Mouse (Mus musculus) cerebellum, postnatal 36 days (tissue): ENCODE measurements at regions not wholly inside any gene's neighbourhood (a gene's known extent, or its start where the extent isn't known, plus 50 kb on each side); places are given as distances from the start of the nearest gene placed in this dataset.
A peak's percentile ranks its signal among the peaks of the same experiment; 100 is the strongest.

Experiments used
- DNase-seq, 2 experiments: peaks; one replicate each; pipeline ENCODE4 v3.0.0; 2021 to 2022; ENCODE audit warnings: mixed read lengths in 2 of 2

DNA sequence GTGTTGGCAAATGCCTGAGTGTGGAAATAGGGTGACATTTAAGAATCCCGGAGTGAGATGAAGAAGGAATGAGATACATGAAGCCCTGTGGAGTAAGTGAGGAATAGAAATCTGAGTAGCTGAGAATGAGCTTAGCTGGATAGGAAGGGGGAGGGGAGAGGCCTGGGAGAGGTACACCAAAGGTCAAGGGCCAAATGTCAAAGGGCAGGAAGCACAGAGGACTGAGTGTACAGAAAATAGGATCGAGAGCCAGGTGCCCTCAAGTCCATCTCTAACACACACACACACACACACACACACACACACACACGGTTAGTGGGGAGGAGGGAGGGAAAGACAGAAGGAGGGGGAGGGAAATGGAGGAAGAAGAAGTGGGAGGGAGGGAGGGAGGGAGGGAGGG is 220.8 kb upstream of the Dynlrb2 start:
- DNase-seq = no peak

DNA sequence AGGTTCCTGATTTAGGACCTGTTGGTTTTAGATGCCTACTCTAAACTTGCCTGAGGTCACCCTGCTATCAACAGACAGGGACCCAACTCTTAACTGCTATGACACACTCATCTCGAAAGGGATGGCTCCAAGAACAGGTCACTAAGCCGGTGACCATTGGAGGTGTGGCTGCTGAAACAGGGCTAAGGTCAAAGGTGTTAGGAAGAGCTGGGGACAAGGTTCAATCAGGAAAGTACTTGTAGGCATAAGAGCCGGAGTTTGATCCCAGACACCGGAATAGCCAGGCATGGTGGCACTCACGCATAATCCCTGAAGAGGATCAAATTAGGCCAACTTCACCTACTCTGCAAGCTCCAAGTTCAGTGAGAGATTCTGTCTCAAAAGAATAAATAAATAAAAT is 222.4 kb upstream of the Dynlrb2 start:
- DNase-seq = no peak

GRCm38 (mm10) chr8:116275014-116275413 is 229.8 kb upstream of the Dynlrb2 start:
- DNase-seq = no peak

DNA sequence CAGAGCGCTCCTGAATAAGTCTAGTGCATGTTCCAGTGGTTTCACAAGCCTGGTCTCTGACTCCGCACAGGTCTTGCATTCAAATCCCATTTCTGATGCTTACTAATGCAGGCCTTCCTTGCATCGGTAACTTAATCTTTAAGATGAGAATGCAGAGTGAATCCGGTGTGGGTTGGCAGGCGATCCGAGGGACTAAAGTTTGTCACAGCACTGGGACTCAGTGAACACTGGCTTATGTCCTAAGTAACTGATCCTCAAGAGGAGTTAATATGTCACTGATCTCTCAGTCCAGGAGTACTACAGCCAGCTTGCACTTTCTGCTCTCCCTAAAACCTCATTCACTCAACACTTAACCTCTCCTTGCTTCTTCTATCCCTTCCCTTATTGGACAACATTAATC is 233.5 kb upstream of the Dynlrb2 start:
- no peak for DNase-seq

DNA sequence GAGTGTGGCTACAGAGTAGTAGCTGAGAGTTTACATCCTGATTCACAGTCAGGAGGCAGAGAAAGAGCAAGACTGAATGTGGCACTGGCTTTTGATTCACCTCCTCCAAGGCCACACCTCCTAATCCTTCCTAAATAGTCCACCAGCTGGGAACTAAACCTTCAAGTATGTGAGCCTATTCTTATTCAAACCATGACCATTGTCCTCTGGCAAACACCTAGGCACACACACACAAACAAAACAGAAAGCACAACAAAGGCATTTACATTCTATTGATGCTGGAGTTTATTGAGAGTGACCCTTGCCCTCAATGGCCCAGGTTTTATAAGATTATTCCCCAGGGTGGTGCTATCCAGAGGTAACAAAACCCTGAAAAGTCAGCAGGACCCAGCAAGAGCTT is 235.4 kb upstream of the Dynlrb2 start:
- DNase-seq = no peak

DNA sequence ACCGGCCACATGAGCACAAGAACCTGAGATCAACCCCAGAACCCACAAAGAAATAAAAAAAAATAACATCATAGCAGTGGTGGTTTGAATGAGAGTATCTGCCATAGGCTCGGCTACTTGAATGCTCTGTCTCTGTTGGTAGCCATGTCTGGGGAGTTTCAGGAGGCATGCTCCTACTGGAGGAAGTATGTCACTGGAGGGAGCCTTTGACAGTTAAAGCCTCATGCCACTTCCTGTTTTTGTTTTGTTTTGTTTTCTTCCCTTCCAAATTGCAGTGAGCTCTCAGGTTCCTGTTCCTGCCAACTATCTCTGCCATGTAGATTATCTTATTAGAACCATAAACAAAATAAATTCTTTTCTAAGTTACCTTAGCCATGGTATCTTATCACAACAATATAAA is 236.1 kb upstream of the Dynlrb2 start:
- no peak for DNase-seq

DNA sequence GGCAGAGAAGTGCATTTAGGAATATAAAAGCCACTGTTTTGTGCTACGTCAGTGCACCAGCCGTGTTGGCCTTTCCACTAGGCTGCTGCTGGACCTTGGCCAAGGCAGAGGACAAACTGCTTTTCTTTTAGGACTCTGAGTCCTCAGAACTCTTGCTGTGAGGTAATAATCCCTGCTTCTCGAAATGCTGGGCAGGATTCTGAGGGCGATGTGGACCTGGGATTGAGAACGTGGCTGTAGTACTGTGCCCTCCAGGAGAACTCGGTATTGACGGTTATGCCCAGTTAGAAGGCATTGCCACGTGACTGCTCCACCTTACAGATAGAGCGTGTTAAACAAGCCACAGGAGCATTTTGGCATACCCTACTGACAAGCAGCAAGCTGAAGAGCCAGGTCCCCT is 236.6 kb upstream of the Dynlrb2 start:
- peak; percentile 43 to 45 for DNase-seq

- no peak for DNase-seq
Observed at GRCm38 (mm10) chr8:116267021-116267420, 237.8 kb upstream of the Dynlrb2 start.

DNA sequence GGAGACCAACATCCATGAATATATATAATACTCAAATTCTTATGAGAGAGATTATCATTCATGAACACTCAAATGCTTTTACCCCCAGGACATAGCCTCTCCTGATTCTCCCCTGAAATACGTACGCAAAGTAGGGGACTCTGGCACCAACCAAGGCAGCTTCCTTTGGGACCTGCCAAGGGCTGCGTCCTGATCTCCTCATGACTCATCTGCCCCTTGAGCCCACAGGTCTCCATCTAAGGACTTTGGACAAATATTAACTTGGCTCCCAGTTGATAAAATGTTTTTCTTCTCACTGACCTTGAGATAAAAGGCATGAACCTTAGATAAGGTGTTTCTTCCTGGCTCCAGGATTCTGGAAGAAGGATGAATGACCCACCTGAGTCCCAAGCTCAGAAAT is 239.2 kb upstream of the Dynlrb2 start:
- DNase-seq = no peak

DNA sequence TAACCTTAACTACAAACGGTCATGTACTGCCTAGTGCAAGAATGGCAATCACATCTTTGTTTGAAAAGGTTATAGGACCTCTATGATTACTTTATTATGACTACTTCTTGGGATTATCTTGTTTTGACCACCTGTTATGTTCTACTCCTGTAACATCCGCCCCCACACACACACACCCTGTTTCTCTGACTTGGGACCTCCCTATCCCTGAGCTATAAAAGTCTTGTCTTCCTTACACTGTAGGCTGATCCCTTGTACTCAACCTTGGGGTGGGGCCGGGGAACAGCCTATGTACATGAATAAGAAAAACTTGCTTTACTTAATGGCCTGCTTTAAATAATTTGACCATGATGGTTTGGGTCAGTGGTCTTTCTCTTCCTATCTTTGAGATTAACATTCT is 240.7 kb upstream of the Dynlrb2 start:
- no peak for DNase-seq

DNA sequence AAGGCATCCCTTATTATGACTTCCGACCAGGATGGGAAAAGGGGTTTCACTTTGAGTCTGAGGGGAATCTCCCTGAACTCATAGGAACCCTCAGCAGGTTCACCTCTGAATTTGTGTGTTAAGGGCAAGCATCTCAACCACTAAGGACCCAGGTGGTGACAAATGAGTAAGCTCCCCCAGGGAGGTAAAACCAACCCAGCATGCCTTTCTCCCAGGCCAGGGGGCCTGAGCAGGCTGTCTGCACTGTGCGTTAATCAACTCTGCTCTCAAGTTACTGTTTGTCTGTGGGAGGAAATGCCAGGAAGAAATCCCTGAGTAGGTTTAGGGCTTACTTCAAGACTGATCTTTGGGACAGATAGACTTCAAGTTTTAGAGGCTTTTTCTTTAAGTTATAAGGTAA is 243.5 kb upstream of the Dynlrb2 start:
- DNase-seq = no peak

GRCm38 (mm10) chr8:116255398-116255797 is 249.4 kb upstream of the Dynlrb2 start:
- DNase-seq = no peak

- DNase-seq = no peak
Observed at GRCm38 (mm10) chr8:116252455-116253216, 252.1 kb upstream of the Dynlrb2 start.

DNA sequence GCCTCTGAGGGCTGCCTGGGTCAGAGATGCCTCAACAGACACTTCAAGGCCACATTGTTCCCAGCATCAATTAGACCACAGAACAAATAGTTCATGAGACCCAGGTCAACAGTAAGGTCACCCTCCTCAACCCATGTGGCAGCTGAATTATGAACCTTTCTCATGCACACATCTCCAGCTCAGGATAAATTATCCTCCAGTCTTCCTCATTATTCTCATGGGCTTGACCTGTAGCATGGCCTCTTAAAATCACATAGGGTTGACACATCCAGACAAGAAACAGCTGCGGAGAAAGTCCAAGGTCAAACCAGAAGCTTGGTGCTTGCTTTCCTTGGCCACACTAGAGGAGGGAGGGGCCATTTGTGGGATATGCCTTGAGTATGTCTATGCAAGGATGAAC is 256.4 kb upstream of the Dynlrb2 start:
- DNase-seq = no peak

GRCm38 (mm10) chr8:116243493-116243892 is 261.3 kb upstream of the Dynlrb2 start:
- no peak for DNase-seq

- DNase-seq = no peak
Observed at GRCm38 (mm10) chr8:116242972-116243371, 261.8 kb upstream of the Dynlrb2 start.

DNA sequence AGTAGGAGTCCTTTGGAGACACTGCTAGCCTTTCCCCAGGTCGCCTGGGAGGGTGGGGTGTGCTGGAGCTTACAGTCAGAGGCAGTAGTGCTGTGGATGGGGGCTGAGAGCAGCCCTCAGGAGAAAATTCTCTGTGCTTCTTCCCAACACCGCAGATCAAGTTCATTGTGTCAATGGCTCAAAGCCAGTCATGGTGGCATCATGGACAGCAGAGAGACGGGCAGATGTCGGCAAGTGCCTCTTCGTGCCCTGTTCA is 262.9 kb upstream of the Dynlrb2 start:
- DNase-seq = no peak

DNA sequence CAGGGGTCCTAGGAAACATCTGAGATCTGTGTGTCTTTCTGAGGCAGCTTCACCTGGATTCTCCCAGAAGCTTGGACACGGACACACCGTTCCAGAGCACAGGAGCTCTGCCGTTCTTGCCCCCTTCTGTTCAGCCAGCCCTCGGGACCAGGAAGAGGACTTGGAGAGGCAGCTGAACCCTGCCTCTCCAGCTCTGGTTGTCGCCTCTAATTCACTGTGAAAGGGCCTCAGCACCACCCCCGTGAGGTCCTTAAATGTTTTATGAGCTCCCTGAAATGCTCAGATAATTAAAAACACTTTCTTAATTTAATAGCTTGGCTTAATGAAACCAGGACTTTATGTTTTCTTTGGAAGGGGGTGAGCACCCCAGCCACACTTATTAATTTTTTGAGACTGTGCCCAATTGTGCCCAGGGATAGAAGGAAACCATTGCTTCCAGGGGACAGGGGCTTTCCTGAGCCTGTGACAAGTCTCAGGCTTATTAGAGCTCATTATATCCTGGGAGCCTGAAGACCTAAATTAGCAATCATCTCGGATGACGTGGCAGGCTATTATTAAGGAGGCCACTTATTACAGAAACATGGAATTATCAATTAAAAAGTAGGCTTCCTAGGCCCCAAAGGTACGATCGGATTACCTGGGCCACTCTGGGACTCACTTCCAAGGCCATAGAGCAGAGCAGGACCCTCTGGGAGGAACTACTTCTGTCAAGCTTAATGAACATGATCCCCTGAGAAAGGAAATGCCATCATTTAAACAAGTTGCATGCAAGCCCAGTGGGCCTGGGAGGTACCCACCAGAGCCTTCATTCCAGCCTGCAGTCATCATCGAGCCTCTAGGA is 263.4 kb upstream of the Dynlrb2 start:
- DNase-seq = no peak

DNA sequence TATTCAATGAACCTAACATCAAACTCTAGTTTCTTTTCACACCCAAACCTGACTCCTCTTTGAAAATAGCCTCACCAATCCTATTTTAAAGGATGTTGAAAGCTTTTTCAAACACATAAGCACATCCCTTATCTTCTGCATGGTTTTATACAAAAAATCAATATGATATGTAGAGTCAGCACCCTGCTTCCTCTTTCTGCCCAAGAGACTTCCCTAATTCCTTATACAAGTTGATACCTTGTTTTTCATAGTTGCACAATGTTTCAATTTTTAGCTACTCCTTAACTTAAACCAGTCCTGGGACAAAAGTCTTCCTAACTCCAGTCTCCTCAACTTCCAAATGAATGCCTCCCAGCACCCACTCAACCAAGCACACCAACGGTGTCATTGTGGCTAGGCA is 266.1 kb upstream of the Dynlrb2 start:
- DNase-seq = no peak

- DNase-seq = no peak
Observed at GRCm38 (mm10) chr8:116237561-116238100, 267.1 kb upstream of the Dynlrb2 start.

DNA sequence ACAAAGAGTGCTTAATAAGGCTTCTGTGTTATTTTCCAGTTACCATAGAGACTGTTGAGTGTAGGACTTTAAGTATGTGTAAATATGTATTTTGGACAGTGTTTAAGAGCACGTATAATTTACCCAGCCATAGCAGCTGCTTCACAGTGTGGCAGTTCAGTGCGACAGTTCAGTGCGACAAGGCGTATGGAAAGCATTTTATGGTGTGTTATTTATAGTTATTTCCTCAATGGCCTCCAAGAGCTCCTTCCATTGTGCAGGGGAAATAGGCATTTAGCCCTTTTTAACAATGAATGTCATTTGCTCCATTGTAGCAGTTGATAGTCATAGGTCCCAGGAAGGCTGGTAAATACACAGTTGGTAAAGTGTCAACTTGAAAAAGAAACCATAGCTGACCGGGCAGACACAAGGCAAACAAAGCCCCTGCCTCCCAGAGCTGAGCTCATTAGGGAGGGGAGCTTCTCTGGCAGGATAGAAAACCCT is 275.1 kb upstream of the Dynlrb2 start:
- no peak for DNase-seq

- DNase-seq = no peak
Observed at GRCm38 (mm10) chr8:116227003-116227402, 277.8 kb upstream of the Dynlrb2 start.

DNA sequence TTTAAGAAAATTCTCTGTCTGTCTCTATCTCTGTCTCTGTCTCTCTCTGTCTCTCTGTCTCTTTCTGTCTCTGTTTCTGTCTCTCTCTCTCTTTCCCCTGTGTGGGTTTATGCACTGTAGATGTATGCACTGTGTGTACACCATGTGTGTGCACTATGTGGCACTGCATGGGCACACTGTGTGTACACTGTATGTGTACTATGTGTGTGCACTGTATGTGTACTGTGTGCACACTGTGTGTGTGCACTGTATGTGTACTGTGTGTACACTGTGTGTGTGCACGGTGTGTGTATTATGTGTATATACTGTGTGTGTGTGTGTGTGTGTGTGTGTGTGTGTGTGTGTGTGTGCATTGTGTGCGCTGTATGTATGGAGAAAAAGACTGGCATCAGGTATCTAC is 281.5 kb upstream of the Dynlrb2 start:
- no peak for DNase-seq

- DNase-seq = no peak
Observed at GRCm38 (mm10) chr8:116215909-116216308, 288.9 kb upstream of the Dynlrb2 start.
